Mouse (Mus musculus) limb, embryonic 10.5 days (tissue): ENCODE measurements around the gene Nacc1. TPM values are rescaled to one million over a fixed set of nuclear protein-coding genes. Genes with fewer than 3 reads are reported as not detected.

Source experiments
- DNase-seq: peaks from one replicate; pipeline ENCODE4 v3.0.0-alpha.2; 2017; ENCODE audit warnings: low spot score
- H3K27ac ChIP-seq: fragments of 300-500 bp; sonication (generic); 2 replicates; pipeline ENCODE4 v1.5.1; 2016; ENCODE audit warnings: mild to moderate bottlenecking
- H3K27me3 ChIP-seq: fragments of 300-500 bp; sonication (generic); 2 replicates; pipeline ENCODE4 v1.6.1; 2016; ENCODE audit warnings: low read depth, mild to moderate bottlenecking; ENCODE audit not compliant: poor library complexity, severe bottlenecking
- H3K36me3 ChIP-seq: fragments of 300-500 bp; sonication (generic); 2 replicates; pipeline ENCODE4 v1.6.1; 2016; ENCODE audit warnings: mild to moderate bottlenecking, moderate library complexity
- H3K4me1 ChIP-seq: fragments of 300-500 bp; sonication (generic); 2 replicates; pipeline ENCODE4 v1.6.1; 2016
- H3K4me3 ChIP-seq: fragments of 300-500 bp; sonication (generic); 2 replicates; pipeline ENCODE4 v1.5.1; 2016; ENCODE audit warnings: mild to moderate bottlenecking, moderate library complexity
- H3K9me3 ChIP-seq: fragments of 300-500 bp; sonication (generic); replicated peaks from 2 replicates; pipeline ENCODE4 v1.6.1; 2016; ENCODE audit warnings: mild to moderate bottlenecking
- WGBS: fragments of 180-500 bp; shearing (Covaris S2); methylation state at CpG from one replicate; pipeline ENCODE4 v1.1.7; 2016; 5-methylcytosine and 5-hydroxymethylcytosine counted together
- polyA plus RNA-seq: library from polyadenylated mRNA; unstranded; fragments of >200 nt; fragmentation: Nextera tagmentation; extraction: Ambion mirVana; gene quantifications from 2 replicates; pipeline ENCODE4 v1.2.1, GENCODE M21; 2016

The Nacc1 gene
- polyA plus RNA-seq, 1 experiment from 2014 or later, result 32.0 TPM

GRCm38 (mm10) chr8:84711933-84712758 lies 24.5 kb upstream of the Nacc1 start:
- Histone ChIP-seq H3K36me3 (no peaks in the 10 kb centered on the region), H3K9me3 (no peaks in the 10 kb centered on the region), H3K27me3 (peaks cover 100% of the 10 kb centered on the region), H3K4me3 (peak overlapping the region; percentile 30), H3K4me1 (peaks cover 89% of the 10 kb centered on the region), H3K27ac (peak overlapping the region; percentile 89)
- 17% methylated on average over 11 of the region's 11 CpGs for WGBS
- DNase-seq, result peak; percentile 63

DNA sequence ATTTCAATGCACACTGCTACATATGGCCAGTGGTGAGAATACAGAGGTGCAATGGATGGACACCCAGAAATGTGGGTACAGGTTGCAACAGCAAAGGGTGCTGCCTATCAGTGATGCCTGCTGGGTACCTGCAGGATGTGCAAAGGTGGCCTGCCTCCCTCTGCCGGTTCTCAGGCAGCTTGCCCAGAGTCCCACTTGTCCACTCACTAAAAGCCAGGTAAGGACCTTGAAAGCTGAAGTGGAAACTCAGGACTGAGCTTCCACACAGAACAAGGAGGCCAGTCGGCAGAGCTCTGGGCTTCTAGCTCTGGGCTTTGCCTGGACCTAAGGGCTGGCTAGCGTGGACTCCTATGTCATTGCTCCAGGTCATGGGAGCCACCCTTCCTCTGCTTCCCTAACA lies 23.6 kb upstream of the Nacc1 start:
- H3K36me3 ChIP-seq, result no peaks in the 10 kb centered on the region
- 50% methylated on average over 3 of the region's 3 CpGs for WGBS
- H3K9me3 ChIP-seq, result no peaks in the 10 kb centered on the region
- H3K4me3 ChIP-seq, result no peak overlapping the region; the same call in 1 of the 2 replicates
- peaks cover 89% of the 10 kb centered on the region for H3K4me1 ChIP-seq
- peaks cover 100% of the 10 kb centered on the region for H3K27me3 ChIP-seq
- DNase-seq, result no peak
- H3K27ac ChIP-seq, result peak overlapping the region; percentile 89

GRCm38 (mm10) chr8:84709931-84710330 lies 22.3 kb upstream of the Nacc1 start:
- 90% methylated on average over 1 of the region's 1 CpGs for WGBS
- H3K36me3 ChIP-seq, result no peaks in the 10 kb centered on the region
- no peak overlapping the region for H3K4me3 ChIP-seq
- no peak for DNase-seq
- H3K4me1 ChIP-seq, result peaks cover 87% of the 10 kb centered on the region
- H3K27me3 ChIP-seq, result peaks cover 97% of the 10 kb centered on the region
- no peaks in the 10 kb centered on the region for H3K9me3 ChIP-seq
- H3K27ac ChIP-seq, result peak overlapping the region; percentile 59; the same call in 1 of the 2 replicates

- peaks cover 97% of the 10 kb centered on the region for H3K27me3 ChIP-seq
- 0 out of 2 replicates have a peak overlapping the region, but pooled peaks have one; percentile 9 for H3K4me3 ChIP-seq
- H3K27ac ChIP-seq, result peak overlapping the region; percentile 59; the same call in 1 of the 2 replicates
- no peaks in the 10 kb centered on the region for H3K36me3 ChIP-seq
- 15% methylated on average over 12 of the region's 12 CpGs for WGBS
- peaks cover 87% of the 10 kb centered on the region for H3K4me1 ChIP-seq
- DNase-seq, result peak; percentile 94
- H3K9me3 ChIP-seq, result no peaks in the 10 kb centered on the region
Observed at GRCm38 (mm10) chr8:84708774-84709475, 21.3 kb upstream of the Nacc1 start.

GRCm38 (mm10) chr8:84708071-84708541 lies 20.4 kb upstream of the Nacc1 start:
- Histone ChIP-seq H3K36me3 (no peaks in the 10 kb centered on the region), H3K9me3 (no peaks in the 10 kb centered on the region), H3K27ac (peak overlapping the region; percentile 76; the same call in 1 of the 2 replicates), H3K27me3 (peaks cover 97% of the 10 kb centered on the region), H3K4me3 (peak overlapping the region; percentile 37), H3K4me1 (peaks cover 83% of the 10 kb centered on the region)
- WGBS, result 2% methylated on average over 15 of the region's 15 CpGs
- DNase-seq, result peak; percentile 54

DNA sequence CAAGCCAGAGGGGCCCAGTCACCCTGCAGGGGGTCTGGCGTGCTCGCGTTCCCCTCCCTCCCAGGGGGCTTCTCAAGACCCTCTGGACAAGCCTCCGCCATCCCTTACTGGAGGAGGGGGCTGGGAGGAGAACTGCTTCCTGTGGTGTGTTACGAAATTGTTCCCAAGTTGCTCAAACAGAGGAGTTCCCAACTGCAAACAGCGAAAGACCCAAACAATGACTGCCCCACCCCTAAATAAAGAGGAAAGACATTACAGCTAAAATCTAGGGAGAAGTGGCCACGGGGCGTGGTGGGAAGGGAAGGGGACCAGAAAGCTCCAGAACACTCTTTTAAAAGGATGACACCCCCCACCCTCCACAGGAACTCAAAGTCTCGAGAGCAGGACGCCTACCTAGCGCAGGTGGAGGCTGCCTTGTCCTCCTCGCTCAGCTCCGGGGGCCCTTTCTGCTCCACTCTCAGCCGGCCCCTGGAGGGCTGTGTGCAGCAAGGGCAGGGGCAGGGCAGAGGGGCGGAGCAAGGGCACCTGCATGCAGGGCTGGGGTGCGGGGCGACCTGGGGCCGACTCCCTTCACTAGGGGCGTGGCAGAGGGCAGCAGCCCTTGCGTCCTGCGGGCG lies 19.7 kb upstream of the Nacc1 start:
- DNase-seq, result peak; percentile 68
- Histone ChIP-seq H3K27ac (peak overlapping the region; percentile 76), H3K27me3 (peaks cover 97% of the 10 kb centered on the region), H3K4me3 (peak overlapping the region; percentile 37), H3K36me3 (no peaks in the 10 kb centered on the region), H3K4me1 (peaks cover 76% of the 10 kb centered on the region), H3K9me3 (no peaks in the 10 kb centered on the region)
- under 1% methylated on average over 22 of the region's 22 CpGs for WGBS

GRCm38 (mm10) chr8:84706610-84707266 lies 19.1 kb upstream of the Nacc1 start:
- Histone ChIP-seq H3K9me3 (no peaks in the 10 kb centered on the region), H3K4me3 (peak overlapping the region; percentile 37), H3K27me3 (peaks cover 97% of the 10 kb centered on the region), H3K27ac (peak overlapping the region; percentile 76), H3K4me1 (peaks cover 76% of the 10 kb centered on the region), H3K36me3 (no peaks in the 10 kb centered on the region)
- DNase-seq, result peak; percentile 71
- under 1% methylated on average over 43 of the region's 45 CpGs for WGBS

GRCm38 (mm10) chr8:84705960-84706359 lies 18.3 kb upstream of the Nacc1 start:
- Histone ChIP-seq H3K27ac (peak overlapping the region; percentile 76), H3K9me3 (no peaks in the 10 kb centered on the region), H3K4me3 (peak overlapping the region; percentile 47)

DNA sequence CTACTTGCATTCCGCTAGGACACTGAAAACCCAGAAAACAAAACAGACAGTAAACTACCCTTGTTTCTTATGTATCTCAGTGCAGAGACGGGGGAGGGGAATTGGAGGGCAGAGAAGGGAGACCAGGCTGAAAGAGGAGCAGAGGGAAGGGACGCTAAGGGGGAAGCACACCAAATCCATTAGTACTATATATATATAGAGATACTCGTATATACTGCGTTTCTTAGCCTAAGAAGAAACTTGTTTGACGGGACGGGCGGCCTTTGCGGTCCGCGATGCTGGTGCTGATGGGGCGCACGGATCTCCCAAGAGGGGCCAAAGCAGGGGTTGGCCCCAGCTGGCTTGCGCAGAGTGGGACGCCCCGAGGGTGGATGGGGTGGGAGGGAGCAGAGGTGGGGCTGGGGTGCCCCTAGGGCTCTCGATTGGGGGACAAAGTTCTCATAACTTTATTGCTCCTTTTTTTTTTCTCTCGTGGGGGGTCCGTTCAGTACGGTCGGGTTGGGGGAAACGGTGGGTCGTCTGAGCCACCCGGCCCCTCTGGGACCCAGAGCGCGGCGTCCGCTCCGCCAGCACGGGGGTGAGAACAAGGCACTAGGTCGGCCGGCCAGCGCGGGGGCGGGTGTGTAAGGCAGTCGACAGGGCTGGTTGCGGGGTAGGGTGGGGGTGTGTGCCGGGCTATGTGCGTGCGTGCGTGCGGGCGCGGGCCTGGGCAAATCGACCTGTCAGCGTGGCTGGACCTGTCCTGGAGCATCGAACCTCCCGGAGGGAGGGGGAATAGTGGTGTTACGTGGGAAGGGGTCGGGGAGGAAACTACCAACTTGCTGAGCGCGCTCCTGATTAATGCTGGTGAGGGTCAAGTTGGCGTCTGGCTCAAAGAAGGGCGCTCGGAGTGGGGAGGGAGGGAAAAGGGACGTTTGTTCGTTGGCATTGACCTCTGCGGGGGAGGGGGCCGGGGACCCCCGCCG lies 17.5 kb upstream of the Nacc1 start:
- Histone ChIP-seq H3K36me3 (peaks cover 2% of the 10 kb centered on the region; the same call in 1 of the 2 replicates), H3K4me1 (peaks cover 75% of the 10 kb centered on the region), H3K9me3 (no peaks in the 10 kb centered on the region), H3K27me3 (peaks cover 91% of the 10 kb centered on the region), H3K27ac (peak overlapping the region; percentile 76), H3K4me3 (peak overlapping the region; percentile 47)
- 2% methylated on average over 61 of the region's 61 CpGs for WGBS
- peak; percentile 68 for DNase-seq

More at GRCm38 (mm10) chr8:84705960-84706359, 18.3 kb upstream of the Nacc1 start:
- DNase-seq, result no peak
- Histone ChIP-seq H3K27me3 (peaks cover 97% of the 10 kb centered on the region), H3K4me1 (peaks cover 76% of the 10 kb centered on the region), H3K36me3 (no peaks in the 10 kb centered on the region)
- under 1% methylated on average over 12 of the region's 12 CpGs for WGBS

- H3K9me3 ChIP-seq, result no peaks in the 10 kb centered on the region
- H3K36me3 ChIP-seq, result peaks cover 10% of the 10 kb centered on the region
- peak overlapping the region; percentile 47 for H3K4me3 ChIP-seq
- WGBS, result under 1% methylated on average over 16 of the region's 16 CpGs
- peaks cover 83% of the 10 kb centered on the region for H3K27me3 ChIP-seq
- peak; percentile 89 for DNase-seq
- H3K27ac ChIP-seq, result peak overlapping the region; percentile 74
- peaks cover 75% of the 10 kb centered on the region for H3K4me1 ChIP-seq
Observed at GRCm38 (mm10) chr8:84704356-84704755, 16.7 kb upstream of the Nacc1 start.

DNA sequence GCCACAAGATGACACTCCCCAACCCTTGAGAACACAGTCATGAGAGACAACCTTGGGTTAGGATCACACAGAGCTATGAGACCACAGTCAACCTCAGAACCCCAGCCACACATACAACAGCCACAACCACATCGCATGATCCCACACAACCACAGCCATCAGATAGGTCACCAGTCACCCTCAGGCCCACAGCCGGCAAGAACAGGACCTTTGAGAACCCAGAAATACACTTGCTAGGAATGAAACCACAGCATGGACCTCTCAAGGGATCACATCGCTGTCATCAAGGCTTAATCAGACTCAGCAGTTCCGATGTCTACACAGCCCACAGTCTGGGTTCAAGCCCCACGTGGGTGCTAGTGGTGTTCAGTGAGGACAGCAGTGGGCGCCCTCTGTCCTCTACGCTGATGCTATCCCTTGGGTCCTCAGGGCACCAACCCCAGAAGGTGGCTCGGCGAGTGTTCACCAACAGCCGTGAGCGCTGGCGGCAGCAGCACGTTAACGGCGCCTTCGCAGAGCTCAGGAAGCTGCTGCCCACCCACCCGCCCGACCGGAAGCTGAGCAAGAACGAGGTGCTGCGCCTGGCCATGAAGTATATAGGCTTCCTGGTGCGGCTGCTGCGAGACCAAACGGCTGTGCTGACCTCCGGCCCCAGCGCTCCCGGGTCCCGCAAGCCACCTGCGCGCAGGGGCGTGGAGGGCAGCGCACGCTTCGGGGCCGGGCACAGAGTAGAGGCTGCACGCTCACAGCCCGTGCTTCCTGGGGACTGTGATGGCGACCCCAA lies 16.0 kb upstream of the Nacc1 start:
- Histone ChIP-seq H3K9me3 (no peaks in the 10 kb centered on the region), H3K36me3 (peaks cover 17% of the 10 kb centered on the region), H3K4me3 (peak overlapping the region; percentile 47), H3K4me1 (peaks cover 68% of the 10 kb centered on the region), H3K27me3 (peaks cover 76% of the 10 kb centered on the region), H3K27ac (peak overlapping the region; percentile 74)
- 8% methylated on average over 38 of the region's 38 CpGs for WGBS
- no peak for DNase-seq
